Mouse (Mus musculus) monocyte, adult 59 days (primary cell): ENCODE results near the gene Kalrn. TPM values are rescaled to one million over a fixed set of nuclear protein-coding genes. Genes with fewer than 3 reads are reported as not detected.

Source experiments
- total RNA-seq, 2 experiments: library from RNA; stranded (reverse); gene quantifications; one replicate each; pipeline ENCODE4 v1.2.4; 2023

Kalrn gene
- 1 to 10 TPM; 1.7 to 2.4 TPM for total RNA-seq

GRCm38 (mm10) chr16:34573151-34573802 is at the start of gene Kalrn:
Gene Kalrn, minus strand, starts transcription at chr16:34573532.

GRCm38 (mm10) chr16:33966538-33967282 is 606.6 kb downstream of the Kalrn start, which contains the start of gene Umps:
Gene Umps, minus strand, starts transcription at chr16:33967038.

Other genes with a start within 250 kb of the Kalrn start
- not detected for gene Ropn1, start 76.4 kb upstream of the Kalrn start, total RNA-seq
- gene Ccdc14, start 117.1 kb upstream of the Kalrn start, total RNA-seq = 1 to 10 TPM in 1 of 2 experiments, under 1 TPM in 1; 1.00 to 2.3 TPM
- gene Mylk, start 171.7 kb upstream of the Kalrn start, total RNA-seq = 1 to 10 TPM in 1 of 2 experiments, under 1 TPM in 1; 0.30 to 1.0 TPM